Mouse (Mus musculus): ENCODE results near the gene Rsph3a.

- TF ChIP-seq EP300 (IDR thresholded peaks at IDR 0.05; ENCODE audit: insufficient read depth, low read depth, low read length) (no peak), POLR2A (IDR thresholded peaks at IDR 0.05; ENCODE audit: insufficient read depth, low read depth, low read length) (no peak), CTCF (IDR thresholded peaks at IDR 0.05) (no peak)
Measured at GRCm38 (mm10) chr17:7897756-7898155, 47.7 kb upstream of the Rsph3a start.
